8 mouse cellular contexts compared by ENCODE assay signal in the genomic region with DNA sequence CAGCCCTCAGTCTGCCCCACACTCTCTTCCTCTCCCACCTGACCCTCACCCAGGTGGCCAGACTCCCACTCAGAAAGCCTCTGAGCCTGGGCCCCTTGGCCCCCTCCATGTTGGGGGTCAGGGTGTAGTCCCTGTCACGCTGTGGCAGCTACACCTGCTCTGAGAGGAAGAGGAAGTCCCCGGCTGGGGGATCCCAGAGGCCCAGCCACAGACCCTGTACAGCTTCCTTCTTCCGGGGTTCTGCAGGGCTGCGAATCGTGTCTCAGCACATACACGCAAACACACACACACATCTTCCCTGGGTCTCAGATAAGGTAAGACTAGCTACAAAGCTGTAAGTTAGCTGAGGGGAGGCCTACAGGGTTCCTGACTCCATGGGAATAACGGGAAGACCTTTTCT. TPM values are rescaled to one million over a fixed set of nuclear protein-coding genes. Genes with fewer than 3 reads are reported as not detected.
DNase-seq lines count a peak whose midpoint lies in the region; ATAC-seq and TF ChIP-seq lines count a peak whose summit lies in the region.

A gene (minus strand): TSS at position 181 of the 400 bp plus-strand sequence.

- H3K9ac ChIP-seq in hindbrain, embryonic 16.5 days (ENCODE audit: low read depth, low read length), result no peak within 1 kb of the TSS
- H3K9ac ChIP-seq in liver, postnatal 0 days (replicated peaks), result no peak within 1 kb of the TSS; the same call in 1 of the 2 replicates

- H3K4me1 ChIP-seq in hindbrain, embryonic 10.5 days (replicated peaks), result peaks cover 35% of the 10 kb centered on the region
- peaks cover 11% of the 10 kb centered on the region; the same call in 1 of the 2 replicates for H3K4me1 ChIP-seq in hindbrain, embryonic 16.5 days (ENCODE audit: control insufficient read depth, insufficient read depth, low read depth, low read length)
- peaks cover 76% of the 10 kb centered on the region for H3K4me1 ChIP-seq in G1E (ENCODE audit: insufficient read depth, low read depth, low read length)
- H3K4me1 ChIP-seq in liver, postnatal 0 days (ENCODE audit: insufficient read depth), result peaks cover 22% of the 10 kb centered on the region

- TF ChIP-seq EP300 in liver, postnatal 0 days (IDR thresholded peaks at IDR 0.05; ENCODE audit: low read depth), result no peak

- no peak within 1 kb of the TSS for H3K4me3 ChIP-seq in hindbrain, embryonic 10.5 days
- no peak within 1 kb of the TSS for H3K4me3 ChIP-seq in hindbrain, embryonic 16.5 days (ENCODE audit: low read length)
- H3K4me3 ChIP-seq in G1E (ENCODE audit: low read depth, low read length), result peak within 1 kb of the TSS; percentile 72
- peak within 1 kb of the TSS; percentile 37 for H3K4me3 ChIP-seq in liver, postnatal 0 days (ENCODE audit: low read depth, low read length)

- no peak for DNase-seq in hindbrain, embryonic 10.5 days (ENCODE audit: low spot score)
- DNase-seq in G1E (ENCODE audit: low spot score), result peak; percentile 93
- DNase-seq in liver, postnatal 0 days, result peak; percentile 74
- peak; percentile 48 to 81 for DNase-seq in spleen, postnatal 10 days (ENCODE audit: low spot score in 2 of 2)
- no peak for DNase-seq in urinary bladder, postnatal 25 days (ENCODE audit: low spot score)
- no peak for DNase-seq in cerebellum, postnatal 4 days (ENCODE audit: low spot score in 2 of 2)
- no peak for DNase-seq in frontal cortex, postnatal 25 days (ENCODE audit: low spot score in 2 of 2)

- H3K27ac ChIP-seq in hindbrain, embryonic 10.5 days, result peak within 1 kb of the TSS; percentile 40; the same call in 1 of the 2 replicates
- H3K27ac ChIP-seq in hindbrain, embryonic 16.5 days (ENCODE audit: low read depth, low read length), result no peak within 1 kb of the TSS
- peak within 1 kb of the TSS; percentile 80 for H3K27ac ChIP-seq in liver, postnatal 0 days (ENCODE audit: low read depth)

- no peaks in the 10 kb centered on the region for H3K9me3 ChIP-seq in hindbrain, embryonic 10.5 days
- no peaks in the 10 kb centered on the region for H3K9me3 ChIP-seq in hindbrain, embryonic 16.5 days (ENCODE audit: control insufficient read depth, low read length)
- H3K9me3 ChIP-seq in G1E (replicated peaks), result no peaks in the 10 kb centered on the region
- no peaks in the 10 kb centered on the region for H3K9me3 ChIP-seq in liver, postnatal 0 days (ENCODE audit: low read length)

- ATAC-seq in hindbrain, embryonic 16.5 days, result no peak
- ATAC-seq in G1E (ENCODE audit: extremely low read depth, insufficient number of reproducible peaks, low FRiP score, poor library complexity, severe bottlenecking), result peak; percentile 72
- ATAC-seq in liver, postnatal 0 days, result peak; percentile 63

- H3K36me3 ChIP-seq in hindbrain, embryonic 10.5 days, result no peaks in the 10 kb centered on the region
- H3K36me3 ChIP-seq in hindbrain, embryonic 16.5 days (ENCODE audit: control insufficient read depth, insufficient read depth, low read length), result no peaks in the 10 kb centered on the region
- peaks cover 67% of the 10 kb centered on the region for H3K36me3 ChIP-seq in G1E (replicated peaks)
- no peaks in the 10 kb centered on the region for H3K36me3 ChIP-seq in liver, postnatal 0 days (replicated peaks; ENCODE audit: insufficient read depth, low read length)

- no peak within 1 kb of the TSS for H3K4me2 ChIP-seq in hindbrain, embryonic 16.5 days (ENCODE audit: low read length)
- peak within 1 kb of the TSS; percentile 57 for H3K4me2 ChIP-seq in liver, postnatal 0 days (ENCODE audit: low read depth, low read length)

- WGBS in hindbrain, embryonic 10.5 days, result 74% methylated on average over 7 of the region's 7 CpGs
- 81% methylated on average over 7 of the region's 7 CpGs for WGBS in hindbrain, embryonic 16.5 days
- 32% methylated on average over 7 of the region's 7 CpGs for WGBS in liver, postnatal 0 days (ENCODE audit: insufficient replicate concordance)

- H3K27me3 ChIP-seq in hindbrain, embryonic 10.5 days (ENCODE audit: insufficient read depth, poor library complexity, severe bottlenecking), result peaks cover 50% of the 10 kb centered on the region
- H3K27me3 ChIP-seq in hindbrain, embryonic 16.5 days (replicated peaks; ENCODE audit: control insufficient read depth, insufficient read depth, low read length), result no peaks in the 10 kb centered on the region
- H3K27me3 ChIP-seq in G1E (ENCODE audit: insufficient read depth, low read length), result no peaks in the 10 kb centered on the region
- H3K27me3 ChIP-seq in liver, postnatal 0 days (ENCODE audit: insufficient read depth, low read length), result no peaks in the 10 kb centered on the region

- TF ChIP-seq CTCF in G1E (IDR thresholded peaks at IDR 0.05; ENCODE audit: low read depth, low read length), result no peak
- TF ChIP-seq CTCF in liver, postnatal 0 days (IDR thresholded peaks at IDR 0.05; ENCODE audit: low read depth), result no peak

RNA-seq across cellular contexts. Expression of the gene that starts here (rescaled TPM):
- 0.37 and 1.2 TPM in 2 replicates for polyA plus RNA-seq in hindbrain, embryonic 10.5 days (2016; fragmentation: Nextera tagmentation; extraction: Ambion mirVana)
- 0.80 and 0.85 TPM in 2 replicates for polyA plus RNA-seq in hindbrain, embryonic 16.5 days (2015; fragmentation: Nextera tagmentation; extraction: Ambion mirVana)
- total RNA-seq in G1E (2014; fragmentation: Nextera tagmentation), result 14.6 and 18.8 TPM in 2 replicates
- 54.3 and 65.7 TPM in 2 replicates for total RNA-seq in G1E (2017)
- 102 and 124 TPM in 2 replicates for polyA plus RNA-seq in G1E (2012)
- 2.6 and 2.8 TPM in 2 replicates for polyA plus RNA-seq in liver, postnatal 0 days (2015; fragmentation: Nextera tagmentation; extraction: Ambion mirVana)

Comparison
In these comparisons a context has a peak if more than half of its experiments do, and no peak if none do; other contexts are left out.
1. RNA of the gene that starts here (polyA plus RNA-seq): 102 to 124 TPM in G1E; 2.6 to 2.8 TPM in liver, postnatal 0 days, 0.80 to 0.85 TPM in hindbrain, embryonic 16.5 days and 0.37 to 1.2 TPM in hindbrain, embryonic 10.5 days; every median in the first group is over 10 times any median in the second.
2. DNase-seq: peak in G1E (single experiment), liver, postnatal 0 days (single experiment) and spleen, postnatal 10 days (2 of 2); none in hindbrain, embryonic 10.5 days (single experiment), urinary bladder, postnatal 25 days (single experiment), cerebellum, postnatal 4 days (0 of 2) and frontal cortex, postnatal 25 days (0 of 2).
3. H3K4me3 ChIP-seq: peak in G1E (single experiment) and liver, postnatal 0 days (single experiment); none in hindbrain, embryonic 10.5 days (single experiment) and hindbrain, embryonic 16.5 days (single experiment).